Mouse (Mus musculus) liver, embryonic 14.5 days (tissue): ENCODE measurements around the gene Zfp804a.

Experiments used
- CTCF ChIP-seq: IDR thresholded peaks from 2 replicates; pipeline ENCODE4 v1.5.1; 2016; ENCODE audit warnings: antibody characterized with exemption, low read depth, control low read depth
- EP300 ChIP-seq: IDR thresholded peaks from 2 replicates; pipeline ENCODE4 v1.6.1; 2016; ENCODE audit warnings: antibody characterized with exemption, low read depth

- TF ChIP-seq CTCF (no peak), EP300 (no peak)
These were observed 60.1 kb downstream of the Zfp804a start for GRCm38 (mm10) chr2:82113148-82113547.
